Mouse (Mus musculus): ENCODE data around the gene Ksr1. TPM values are rescaled to one million over a fixed set of nuclear protein-coding genes. Genes with fewer than 3 reads are reported as not detected.
A peak's percentile ranks its signal among the peaks of the same experiment; 100 is the strongest.

Gene Ksr1
- polyA plus RNA-seq, 1 experiment from 2014 or later: 4.3 TPM

- Histone ChIP-seq H3K27ac (replicated peaks) (no peak overlapping the region), H3K4me3 (no peak overlapping the region), H3K4me2 (replicated peaks) (peak overlapping the region; percentile 81; the same call in 1 of the 2 replicates), H3K4me1 (peaks cover 35% of the 10 kb centered on the region), H3K9ac (replicated peaks) (no peak overlapping the region), H3K27me3 (no peaks in the 10 kb centered on the region), H3K36me3 (no peaks in the 10 kb centered on the region), H3K9me3 (no peaks in the 10 kb centered on the region)
- 88% methylated on average over 2 of the region's 2 CpGs for WGBS
- ATAC-seq (ENCODE audit: low FRiP score, low read depth): no peak
Observed at GRCm38 (mm10) chr11:79144043-79144591, 2.1 kb downstream of the Ksr1 start.

- 89% methylated on average over 3 of the region's 3 CpGs for WGBS
Observed at GRCm38 (mm10) chr11:79143322-79143721, 2.9 kb downstream of the Ksr1 start.

GRCm38 (mm10) chr11:79142381-79142780, 3.8 kb downstream of the Ksr1 start:
- no peak overlapping the region for H3K4me3 ChIP-seq
- no peaks in the 10 kb centered on the region for H3K36me3 ChIP-seq
- no peak for ATAC-seq (ENCODE audit: low FRiP score, low read depth)
- no peaks in the 10 kb centered on the region for H3K9me3 ChIP-seq
- no peak overlapping the region for H3K27ac ChIP-seq (replicated peaks)
- no peak overlapping the region for H3K4me2 ChIP-seq (replicated peaks)
- H3K27me3 ChIP-seq: no peaks in the 10 kb centered on the region
- peaks cover 35% of the 10 kb centered on the region for H3K4me1 ChIP-seq
- 91% methylated on average over 11 of the region's 11 CpGs for WGBS
- H3K9ac ChIP-seq (replicated peaks): no peak overlapping the region

More at GRCm38 (mm10) chr11:79143322-79143721, 2.9 kb downstream of the Ksr1 start:
- no peaks in the 10 kb centered on the region for H3K36me3 ChIP-seq
- H3K27me3 ChIP-seq: no peaks in the 10 kb centered on the region
- no peaks in the 10 kb centered on the region for H3K9me3 ChIP-seq
- no peak overlapping the region for H3K27ac ChIP-seq (replicated peaks)
- no peak overlapping the region for H3K4me2 ChIP-seq (replicated peaks)
- H3K4me1 ChIP-seq: peaks cover 35% of the 10 kb centered on the region
- no peak for ATAC-seq (ENCODE audit: low FRiP score, low read depth)
- H3K9ac ChIP-seq (replicated peaks): no peak overlapping the region
- H3K4me3 ChIP-seq: no peak overlapping the region

GRCm38 (mm10) chr11:79141235-79142109, 4.7 kb downstream of the Ksr1 start:
- H3K4me3 ChIP-seq: no peak overlapping the region
- 50% methylated on average over 10 of the region's 11 CpGs for WGBS
- peaks cover 35% of the 10 kb centered on the region for H3K4me1 ChIP-seq
- no peaks in the 10 kb centered on the region for H3K9me3 ChIP-seq
- no peak overlapping the region for H3K27ac ChIP-seq (replicated peaks)
- no peaks in the 10 kb centered on the region for H3K27me3 ChIP-seq
- ATAC-seq (ENCODE audit: low FRiP score, low read depth): no peak
- no peaks in the 10 kb centered on the region for H3K36me3 ChIP-seq
- H3K9ac ChIP-seq (replicated peaks): no peak overlapping the region
- H3K4me2 ChIP-seq (replicated peaks): no peak overlapping the region

GRCm38 (mm10) chr11:79140511-79140888, 5.7 kb downstream of the Ksr1 start:
- no peaks in the 10 kb centered on the region for H3K9me3 ChIP-seq
- no peak overlapping the region for H3K9ac ChIP-seq (replicated peaks)
- no peak for ATAC-seq (ENCODE audit: low FRiP score, low read depth)
- peaks cover 42% of the 10 kb centered on the region for H3K4me1 ChIP-seq
- WGBS: 93% methylated on average over 6 of the region's 6 CpGs
- H3K36me3 ChIP-seq: no peaks in the 10 kb centered on the region
- H3K27me3 ChIP-seq: no peaks in the 10 kb centered on the region
- H3K4me2 ChIP-seq (replicated peaks): no peak overlapping the region
- H3K4me3 ChIP-seq: no peak overlapping the region
- no peak overlapping the region for H3K27ac ChIP-seq (replicated peaks)

- Histone ChIP-seq H3K36me3 (no peaks in the 10 kb centered on the region), H3K4me3 (no peak overlapping the region), H3K27ac (replicated peaks) (no peak overlapping the region), H3K4me2 (replicated peaks) (no peak overlapping the region), H3K4me1 (peaks cover 40% of the 10 kb centered on the region), H3K9ac (replicated peaks) (no peak overlapping the region), H3K27me3 (no peaks in the 10 kb centered on the region), H3K9me3 (no peaks in the 10 kb centered on the region)
- 89% methylated on average over 11 of the region's 11 CpGs for WGBS
- no peak for ATAC-seq (ENCODE audit: low FRiP score, low read depth)
Observed at GRCm38 (mm10) chr11:79139878-79140510, 6.2 kb downstream of the Ksr1 start.

GRCm38 (mm10) chr11:79138621-79139020, 7.6 kb downstream of the Ksr1 start:
- H3K9me3 ChIP-seq: no peaks in the 10 kb centered on the region
- peaks cover 26% of the 10 kb centered on the region; the same call in 1 of the 2 replicates for H3K4me1 ChIP-seq
- no peak overlapping the region for H3K4me2 ChIP-seq (replicated peaks)
- H3K27ac ChIP-seq (replicated peaks): no peak overlapping the region
- no peaks in the 10 kb centered on the region for H3K27me3 ChIP-seq
- WGBS: 88% methylated on average over 6 of the region's 6 CpGs
- ATAC-seq (ENCODE audit: low FRiP score, low read depth): no peak
- H3K4me3 ChIP-seq: no peak overlapping the region
- no peak overlapping the region for H3K9ac ChIP-seq (replicated peaks)
- no peaks in the 10 kb centered on the region for H3K36me3 ChIP-seq

- H3K4me1 ChIP-seq: peaks cover 21% of the 10 kb centered on the region; the same call in 1 of the 2 replicates
- ATAC-seq (ENCODE audit: low FRiP score, low read depth): no peak
- H3K27ac ChIP-seq (replicated peaks): no peak overlapping the region
- no peak overlapping the region for H3K9ac ChIP-seq (replicated peaks)
- no peak overlapping the region for H3K4me2 ChIP-seq (replicated peaks)
- no peak overlapping the region for H3K4me3 ChIP-seq
- H3K9me3 ChIP-seq: no peaks in the 10 kb centered on the region
- no peaks in the 10 kb centered on the region for H3K27me3 ChIP-seq
- no peaks in the 10 kb centered on the region for H3K36me3 ChIP-seq
- 83% methylated on average over 5 of the region's 5 CpGs for WGBS
Observed at GRCm38 (mm10) chr11:79137245-79137644, 9.0 kb downstream of the Ksr1 start.

GRCm38 (mm10) chr11:79135685-79136360, 10.4 kb downstream of the Ksr1 start:
- Histone ChIP-seq H3K27ac (replicated peaks) (no peak overlapping the region), H3K9me3 (no peaks in the 10 kb centered on the region), H3K4me1 (peaks cover 11% of the 10 kb centered on the region; the same call in 1 of the 2 replicates), H3K4me2 (replicated peaks) (no peak overlapping the region), H3K9ac (replicated peaks) (no peak overlapping the region), H3K27me3 (no peaks in the 10 kb centered on the region), H3K4me3 (no peak overlapping the region), H3K36me3 (no peaks in the 10 kb centered on the region)
- ATAC-seq (ENCODE audit: low FRiP score, low read depth): no peak
- 47% methylated on average over 7 of the region's 7 CpGs for WGBS

- Histone ChIP-seq H3K27me3 (no peaks in the 10 kb centered on the region), H3K9ac (replicated peaks) (no peak overlapping the region), H3K9me3 (no peaks in the 10 kb centered on the region), H3K27ac (replicated peaks) (no peak overlapping the region), H3K4me2 (replicated peaks) (no peak overlapping the region), H3K36me3 (no peaks in the 10 kb centered on the region), H3K4me1 (peaks cover 11% of the 10 kb centered on the region; the same call in 1 of the 2 replicates), H3K4me3 (no peak overlapping the region)
- WGBS: 98% methylated on average over 13 of the region's 13 CpGs
- no peak for ATAC-seq (ENCODE audit: low FRiP score, low read depth)
Observed at GRCm38 (mm10) chr11:79135105-79135503, 11.1 kb downstream of the Ksr1 start.

- no peak overlapping the region for H3K9ac ChIP-seq (replicated peaks)
- H3K4me1 ChIP-seq: peaks cover 11% of the 10 kb centered on the region; the same call in 1 of the 2 replicates
- no peaks in the 10 kb centered on the region for H3K36me3 ChIP-seq
- 90% methylated on average over 13 of the region's 13 CpGs for WGBS
- H3K27me3 ChIP-seq: no peaks in the 10 kb centered on the region
- ATAC-seq (ENCODE audit: low FRiP score, low read depth): no peak
- H3K4me3 ChIP-seq: no peak overlapping the region
- no peak overlapping the region for H3K27ac ChIP-seq (replicated peaks)
- H3K9me3 ChIP-seq: no peaks in the 10 kb centered on the region
- no peak overlapping the region for H3K4me2 ChIP-seq (replicated peaks)
Observed at GRCm38 (mm10) chr11:79134416-79135104, 11.6 kb downstream of the Ksr1 start.

Data from midbrain, embryonic 12.5 days (tissue).